Comparison of ENCODE assay signal across 30 mouse cellular contexts in genomic region chr9:64802561-64802960, GRCm38 (mm10).
"Had no signal": no experiment of that assay in that cellular context is flagged by ENCODE, and none has a peak within 500 bp of the region (broad histone marks: within the 10 kb centered on the region; RNA-seq: fewer than 3 reads in every experiment).

No protein-coding gene starts in this region.

- H3K9me3 ChIP-seq: limb, embryonic 10.5 days; limb, embryonic 13.5 days; liver, embryonic 12.5 days; liver, embryonic 13.5 days; liver, embryonic 15.5 days; lung, embryonic 15.5 days; midbrain, embryonic 10.5 days; neural tube, embryonic 12.5 days; neural tube, embryonic 13.5 days had no signal

- H3K9ac ChIP-seq: limb, embryonic 12.5 days; limb, embryonic 13.5 days; limb, embryonic 15.5 days; liver, embryonic 12.5 days; liver, embryonic 13.5 days; liver, embryonic 14.5 days; liver, embryonic 15.5 days; lung, embryonic 14.5 days; lung, embryonic 15.5 days; midbrain, embryonic 12.5 days; midbrain, embryonic 13.5 days; neural tube, embryonic 12.5 days; neural tube, embryonic 13.5 days had no signal

- H3K27me3 ChIP-seq: limb, embryonic 12.5 days; limb, embryonic 13.5 days; limb, embryonic 15.5 days; liver, embryonic 12.5 days; liver, embryonic 13.5 days; liver, embryonic 15.5 days; lung, embryonic 15.5 days; megakaryocyte, embryonic 14.5 days; midbrain, embryonic 12.5 days; midbrain, embryonic 13.5 days; neural tube, embryonic 12.5 days; neural tube, embryonic 13.5 days had no signal

- ATAC-seq: liver, embryonic 12.5 days; lung, postnatal 0 days; midbrain, embryonic 13.5 days; midbrain, embryonic 16.5 days had no signal

- DNase-seq: left cerebral cortex, postnatal 4 days; liver; liver, embryonic 13.5 days; lung, adult 18-20 months; lung, adult 2 months; lung, embryonic 14.5 days; lung, postnatal 10 days; lung, postnatal 14 days; lung, postnatal 36 days; lung, postnatal 4 days; midbrain, embryonic 14.5 days had no signal

- H3K36me3 ChIP-seq: limb, embryonic 10.5 days; limb, embryonic 12.5 days; limb, embryonic 13.5 days; limb, embryonic 15.5 days; liver, embryonic 12.5 days; liver, embryonic 13.5 days; liver, embryonic 15.5 days; lung, embryonic 15.5 days; midbrain, embryonic 10.5 days; midbrain, embryonic 12.5 days; midbrain, embryonic 13.5 days; neural tube, embryonic 12.5 days; neural tube, embryonic 13.5 days had no signal

- H3K4me1 ChIP-seq: limb, embryonic 15.5 days; lung, embryonic 15.5 days; midbrain, embryonic 10.5 days; midbrain, embryonic 12.5 days; midbrain, embryonic 13.5 days; neural tube, embryonic 12.5 days; neural tube, embryonic 13.5 days had no signal

- H3K4me3 ChIP-seq: left cerebral cortex, adult 2 months; limb, embryonic 10.5 days; limb, embryonic 12.5 days; limb, embryonic 13.5 days; limb, embryonic 15.5 days; liver, embryonic 12.5 days; liver, embryonic 13.5 days; liver, embryonic 15.5 days; lung, embryonic 15.5 days; megakaryocyte, embryonic 14.5 days; midbrain, embryonic 10.5 days; midbrain, embryonic 12.5 days; midbrain, embryonic 13.5 days; myocyte; neural tube, embryonic 12.5 days; neural tube, embryonic 13.5 days had no signal

- H3K27ac ChIP-seq: left cerebral cortex, adult 2 months; limb, embryonic 10.5 days; limb, embryonic 12.5 days; limb, embryonic 13.5 days; limb, embryonic 15.5 days; liver, embryonic 13.5 days; liver, embryonic 14.5 days; lung, embryonic 15.5 days; macrophage; midbrain, embryonic 10.5 days; midbrain, embryonic 12.5 days; midbrain, embryonic 13.5 days; neural tube, embryonic 12.5 days; neural tube, embryonic 13.5 days had no signal

- H3K4me2 ChIP-seq: limb, embryonic 12.5 days; limb, embryonic 13.5 days; limb, embryonic 15.5 days; liver, embryonic 12.5 days; liver, embryonic 13.5 days; liver, embryonic 15.5 days; lung, embryonic 14.5 days; lung, embryonic 15.5 days; midbrain, embryonic 12.5 days; midbrain, embryonic 13.5 days; neural tube, embryonic 12.5 days; neural tube, embryonic 13.5 days had no signal
